Mouse (Mus musculus) limb, embryonic 15.5 days (tissue): Measurements from ENCODE around the gene Gsap. TPM values are rescaled to one million over a fixed set of nuclear protein-coding genes. Genes with fewer than 3 reads are reported as not detected.
"Not testable (repeated sequence)": the region's sequence is repeated elsewhere in the genome, so short reads cannot be mapped to it uniquely, and the experiment has no call there.

Experiments
- ATAC-seq: fragments of 200-750 bp; cut with Nextera tagmentation; 2 replicates; pipeline ENCODE4 v1.8.0; 2017; ENCODE audit warnings: low read depth, moderate TSS enrichment; ENCODE audit not compliant: insufficient number of reproducible peaks, low FRiP score, low TSS enrichment
- H3K27ac ChIP-seq: fragments of 300-500 bp; sonication (generic); 2 replicates; pipeline ENCODE4 v1.5.1; 2015; ENCODE audit warnings: moderate library complexity, mild to moderate bottlenecking, inconsistent platforms
- H3K27me3 ChIP-seq: fragments of 300-500 bp; sonication (generic); 2 replicates; pipeline ENCODE4 v1.6.1; 2015; ENCODE audit warnings: inconsistent platforms
- H3K36me3 ChIP-seq: fragments of 300-500 bp; sonication (generic); 2 replicates; pipeline ENCODE4 v1.6.1; 2015; ENCODE audit warnings: inconsistent platforms
- H3K4me1 ChIP-seq: fragments of 300-500 bp; sonication (generic); 2 replicates; pipeline ENCODE4 v1.6.1; 2015; ENCODE audit warnings: inconsistent platforms
- H3K4me2 ChIP-seq: fragments of 300-500 bp; sonication (generic); 2 replicates; pipeline ENCODE4 v1.6.1; 2015; ENCODE audit warnings: mild to moderate bottlenecking, inconsistent platforms
- H3K4me3 ChIP-seq: fragments of 300-500 bp; sonication (generic); 2 replicates; pipeline ENCODE4 v1.5.1; 2015; ENCODE audit warnings: mild to moderate bottlenecking, inconsistent platforms
- H3K9ac ChIP-seq: fragments of 300-500 bp; sonication (generic); 2 replicates; pipeline ENCODE4 v1.6.1; 2015; ENCODE audit warnings: inconsistent platforms
- H3K9me3 ChIP-seq: fragments of 300-500 bp; sonication (generic); 2 replicates; pipeline ENCODE4 v1.6.1; 2016; ENCODE audit warnings: inconsistent platforms
- WGBS: fragments of 180-500 bp; shearing (Covaris S2); methylation state at CpG from one replicate; pipeline ENCODE4 v1.1.7; 2015; 5-methylcytosine and 5-hydroxymethylcytosine counted together
- polyA plus RNA-seq: library from polyadenylated mRNA; unstranded; fragments of >200 nt; fragmentation: Nextera tagmentation; extraction: Ambion mirVana; gene quantifications from 2 replicates; pipeline ENCODE4 v1.2.1, GENCODE M21; 2015

The Gsap gene
- polyA plus RNA-seq, 1 experiment from 2014 or later, result 2.8 TPM

DNA sequence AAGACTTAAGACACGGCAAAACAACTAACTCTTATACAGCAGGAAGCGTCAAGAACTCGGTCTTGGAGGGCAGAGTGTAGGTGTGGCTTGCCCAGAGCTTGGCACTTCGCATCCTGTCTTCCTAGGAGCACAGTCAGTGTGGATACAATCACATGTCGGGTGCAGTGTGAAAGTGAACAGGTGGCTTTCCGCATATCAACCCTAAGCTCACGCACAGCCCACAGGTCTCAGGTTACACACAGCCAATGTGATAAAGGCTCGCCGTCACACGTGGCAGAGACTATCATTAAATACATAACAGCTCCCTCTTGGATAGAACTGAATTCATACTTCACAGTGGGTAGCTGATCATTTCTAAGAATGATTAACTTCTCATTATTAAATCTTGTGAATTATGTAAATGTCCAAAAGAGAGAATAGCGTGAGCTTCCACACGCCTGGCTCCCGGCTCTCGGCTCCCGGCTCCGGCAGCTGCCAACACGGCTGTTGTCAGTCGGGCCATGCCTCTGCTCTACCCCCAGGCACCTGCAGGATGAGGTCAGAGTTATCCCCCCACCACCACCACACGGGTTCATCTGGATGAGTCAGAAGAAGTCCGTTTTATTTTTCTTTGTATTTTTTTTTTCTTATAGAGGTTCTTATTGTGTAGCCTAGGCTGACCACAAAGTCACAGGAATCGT lies 113.2 kb downstream of the Gsap start:
- Histone ChIP-seq H3K4me3 (no peak overlapping the region), H3K4me1 (no peaks in the 10 kb centered on the region), H3K27me3 (no peaks in the 10 kb centered on the region), H3K9me3 (no peaks in the 10 kb centered on the region), H3K27ac (no peak overlapping the region), H3K9ac (no peak overlapping the region), H3K36me3 (no peaks in the 10 kb centered on the region), H3K4me2 (no peak overlapping the region)
- no peak for ATAC-seq
- 48% methylated on average over 21 of the region's 21 CpGs for WGBS

DNA sequence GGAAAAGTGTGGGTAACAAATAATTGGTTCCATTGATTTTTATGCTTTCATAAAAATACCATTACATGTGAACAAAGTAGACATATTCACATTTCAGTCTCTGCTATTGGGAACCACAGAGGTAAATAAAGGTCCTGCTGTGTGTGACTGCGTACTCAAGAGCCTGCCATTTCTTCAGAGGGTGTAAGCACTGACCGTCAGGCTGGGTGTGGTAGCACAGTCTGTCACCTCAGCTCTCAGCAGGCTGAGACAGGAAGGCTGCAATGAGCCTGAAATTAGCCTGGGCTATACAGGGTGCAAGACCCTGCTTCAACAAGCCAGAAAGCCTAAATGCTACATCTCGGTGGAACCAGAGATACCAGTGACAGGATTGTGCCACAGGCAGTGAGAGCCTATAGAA lies 114.0 kb downstream of the Gsap start:
- Histone ChIP-seq H3K9ac (no peak overlapping the region), H3K27me3 (no peaks in the 10 kb centered on the region), H3K27ac (no peak overlapping the region), H3K4me2 (no peak overlapping the region), H3K36me3 (no peaks in the 10 kb centered on the region), H3K4me3 (no peak overlapping the region), H3K9me3 (no peaks in the 10 kb centered on the region), H3K4me1 (no peaks in the 10 kb centered on the region)
- no peak for ATAC-seq
- WGBS, result 87% methylated on average over 3 of the region's 3 CpGs

DNA sequence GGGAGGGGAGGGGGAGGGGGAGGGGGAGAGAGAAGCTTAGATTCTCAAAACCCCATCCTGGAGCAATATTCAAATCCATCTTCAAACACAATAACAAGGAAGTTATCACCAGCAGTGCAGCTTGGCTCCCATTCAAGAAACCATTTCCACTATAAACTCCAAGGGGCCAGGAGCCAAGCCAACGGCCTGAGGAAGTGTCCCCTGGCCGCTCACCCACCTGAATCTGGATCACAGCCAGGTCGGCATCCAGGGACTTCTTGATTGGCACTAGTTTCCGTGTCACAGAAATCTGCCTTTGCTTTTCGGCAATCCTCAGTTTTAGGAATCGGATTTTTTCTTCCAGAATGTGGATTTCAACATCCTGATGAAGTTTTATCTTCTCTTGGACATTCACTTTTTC lies 115.0 kb downstream of the Gsap start:
- no peak for ATAC-seq
- no peak overlapping the region for H3K27ac ChIP-seq
- no peaks in the 10 kb centered on the region for H3K9me3 ChIP-seq
- H3K27me3 ChIP-seq, result no peaks in the 10 kb centered on the region
- WGBS, result 51% methylated on average over 6 of the region's 6 CpGs
- H3K4me2 ChIP-seq, result no peak overlapping the region
- H3K9ac ChIP-seq, result no peak overlapping the region
- no peaks in the 10 kb centered on the region for H3K36me3 ChIP-seq
- H3K4me3 ChIP-seq, result no peak overlapping the region
- no peaks in the 10 kb centered on the region for H3K4me1 ChIP-seq

DNA sequence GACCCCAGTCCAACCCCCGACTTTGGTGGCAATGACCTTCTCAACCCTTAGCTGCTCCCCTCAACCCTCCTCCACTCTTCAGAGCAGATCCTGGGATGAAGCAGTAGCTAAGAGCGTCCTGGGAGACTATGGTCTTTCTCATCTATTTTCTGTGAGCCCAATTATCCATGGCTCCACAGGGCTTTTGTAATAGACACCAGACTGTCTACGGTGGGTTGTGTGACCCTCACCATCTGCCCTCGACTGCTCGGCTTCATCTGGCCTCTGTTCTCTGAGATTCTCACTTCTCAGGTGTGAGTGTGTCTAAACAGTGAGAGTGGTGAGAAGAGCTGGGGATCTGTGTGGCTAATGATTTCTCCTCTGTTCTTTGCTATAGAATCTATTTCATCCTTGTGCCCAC lies 121.1 kb downstream of the Gsap start:
- Histone ChIP-seq H3K9ac (no peak overlapping the region), H3K4me3 (no peak overlapping the region), H3K4me1 (no peaks in the 10 kb centered on the region), H3K4me2 (no peak overlapping the region), H3K36me3 (no peaks in the 10 kb centered on the region), H3K27ac (no peak overlapping the region), H3K9me3 (no peaks in the 10 kb centered on the region), H3K27me3 (no peaks in the 10 kb centered on the region)
- ATAC-seq, result no peak
- WGBS, result 77% methylated on average over 5 of the region's 5 CpGs

DNA sequence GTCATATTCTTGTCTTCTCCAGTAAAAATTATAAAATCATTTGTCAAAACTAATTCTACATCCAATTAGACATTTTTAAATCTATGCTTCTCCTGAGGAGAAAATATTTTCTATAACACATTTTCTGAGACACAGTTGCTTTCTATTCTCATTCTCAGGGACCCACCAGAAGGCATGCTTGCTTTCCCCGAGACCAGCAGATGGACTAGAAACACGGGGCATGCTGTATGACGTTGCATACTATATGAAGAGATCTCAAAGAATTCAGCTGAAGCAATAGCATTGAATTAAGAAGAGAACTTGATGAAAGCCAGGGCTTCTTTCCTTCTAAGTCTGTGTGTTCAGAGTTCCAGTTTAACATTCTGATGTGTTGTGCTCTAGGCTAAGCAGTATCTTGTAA lies 128.6 kb downstream of the Gsap start:
- H3K4me2 ChIP-seq, result no peak overlapping the region
- WGBS, result 85% methylated on average over 3 of the region's 3 CpGs
- H3K4me1 ChIP-seq, result no peaks in the 10 kb centered on the region
- no peak overlapping the region for H3K9ac ChIP-seq
- no peak overlapping the region for H3K27ac ChIP-seq
- no peak for ATAC-seq
- no peak overlapping the region for H3K4me3 ChIP-seq
- H3K36me3 ChIP-seq, result no peaks in the 10 kb centered on the region
- H3K27me3 ChIP-seq, result no peaks in the 10 kb centered on the region
- no peaks in the 10 kb centered on the region for H3K9me3 ChIP-seq

DNA sequence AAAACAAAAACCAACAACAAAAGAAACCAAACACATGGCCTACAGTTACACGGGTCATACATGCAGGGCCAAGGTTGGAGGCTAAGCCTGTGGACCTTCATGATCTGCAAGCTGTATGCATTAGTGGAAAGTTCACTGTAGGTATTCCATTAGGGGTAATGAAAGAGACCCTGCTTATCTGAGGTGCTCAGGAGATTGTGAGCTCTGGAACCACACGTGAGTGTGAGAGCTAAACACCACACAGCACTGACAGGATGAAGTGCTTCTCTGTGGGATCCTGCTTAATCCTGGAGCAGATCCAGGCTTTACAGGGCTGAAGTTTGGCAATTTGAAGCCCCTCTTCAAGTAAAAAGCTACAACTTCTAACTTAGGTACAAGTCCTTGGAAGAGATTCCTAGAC lies 134.1 kb downstream of the Gsap start:
- WGBS, result 84% methylated on average over 2 of the region's 2 CpGs

DNA sequence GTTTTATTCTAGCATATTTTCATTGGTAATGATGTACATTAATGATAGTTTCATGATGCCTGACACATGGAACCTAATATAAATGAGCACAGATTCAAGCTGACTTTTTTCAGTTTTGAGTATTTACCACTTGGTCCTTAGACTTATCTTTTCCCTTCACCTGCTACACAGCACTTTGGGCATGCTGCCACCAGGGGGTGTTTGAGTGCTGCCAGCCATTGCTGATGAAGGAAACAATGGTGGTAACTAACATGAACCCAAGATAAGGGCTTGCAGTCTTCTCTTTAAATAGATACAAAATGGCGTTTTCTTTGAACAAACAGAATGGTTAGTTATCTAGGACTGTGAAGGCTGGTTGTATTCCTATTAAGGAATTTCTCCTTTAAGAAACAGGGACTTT lies 140.4 kb downstream of the Gsap start:
- ATAC-seq, result no peak

More for the DNA sequence above, 134.1 kb downstream of the Gsap start:
- Histone ChIP-seq H3K9me3 (no peaks in the 10 kb centered on the region), H3K4me1 (no peaks in the 10 kb centered on the region), H3K4me2 (no peak overlapping the region), H3K27ac (no peak overlapping the region), H3K9ac (no peak overlapping the region), H3K36me3 (no peaks in the 10 kb centered on the region), H3K27me3 (no peaks in the 10 kb centered on the region), H3K4me3 (no peak overlapping the region)
- no peak for ATAC-seq

DNA sequence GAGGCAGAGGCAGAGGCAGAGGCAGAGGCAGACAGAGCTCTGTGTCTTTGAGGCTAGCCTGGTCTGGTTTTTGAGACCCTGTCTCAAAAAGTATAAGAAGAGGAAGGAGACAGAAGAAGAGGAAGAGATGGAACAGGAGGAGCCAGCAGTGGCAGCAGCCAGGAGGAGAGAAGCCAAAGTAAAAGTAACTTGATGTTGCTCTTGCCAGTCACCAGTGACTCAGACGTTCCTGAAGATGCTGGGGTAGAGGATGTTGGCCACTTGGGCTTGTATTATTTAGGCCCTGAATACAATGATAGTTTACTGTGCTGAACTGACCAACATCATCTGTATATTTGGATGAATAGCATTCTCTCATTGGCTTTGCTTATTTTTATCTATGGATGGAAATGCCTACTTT lies 142.5 kb downstream of the Gsap start:
- H3K9me3 ChIP-seq, result no peaks in the 10 kb centered on the region
- no peak overlapping the region for H3K4me2 ChIP-seq
- 88% methylated on average over 1 of the region's 1 CpGs for WGBS
- no peak overlapping the region for H3K9ac ChIP-seq
- no peak for ATAC-seq
- no peak overlapping the region for H3K27ac ChIP-seq
- no peak overlapping the region for H3K4me3 ChIP-seq
- H3K4me1 ChIP-seq, result peaks cover 11% of the 10 kb centered on the region; the same call in 1 of the 2 replicates
- no peaks in the 10 kb centered on the region for H3K27me3 ChIP-seq
- no peaks in the 10 kb centered on the region for H3K36me3 ChIP-seq

More for the DNA sequence above, 140.4 kb downstream of the Gsap start:
- WGBS, result 48% methylated on average over 1 of the region's 1 CpGs
- H3K4me2 ChIP-seq, result no peak overlapping the region
- no peaks in the 10 kb centered on the region for H3K36me3 ChIP-seq
- no peaks in the 10 kb centered on the region for H3K9me3 ChIP-seq
- H3K9ac ChIP-seq, result no peak overlapping the region
- H3K4me1 ChIP-seq, result peaks cover 11% of the 10 kb centered on the region; the same call in 1 of the 2 replicates
- H3K27me3 ChIP-seq, result no peaks in the 10 kb centered on the region
- no peak overlapping the region for H3K27ac ChIP-seq
- H3K4me3 ChIP-seq, result no peak overlapping the region

DNA sequence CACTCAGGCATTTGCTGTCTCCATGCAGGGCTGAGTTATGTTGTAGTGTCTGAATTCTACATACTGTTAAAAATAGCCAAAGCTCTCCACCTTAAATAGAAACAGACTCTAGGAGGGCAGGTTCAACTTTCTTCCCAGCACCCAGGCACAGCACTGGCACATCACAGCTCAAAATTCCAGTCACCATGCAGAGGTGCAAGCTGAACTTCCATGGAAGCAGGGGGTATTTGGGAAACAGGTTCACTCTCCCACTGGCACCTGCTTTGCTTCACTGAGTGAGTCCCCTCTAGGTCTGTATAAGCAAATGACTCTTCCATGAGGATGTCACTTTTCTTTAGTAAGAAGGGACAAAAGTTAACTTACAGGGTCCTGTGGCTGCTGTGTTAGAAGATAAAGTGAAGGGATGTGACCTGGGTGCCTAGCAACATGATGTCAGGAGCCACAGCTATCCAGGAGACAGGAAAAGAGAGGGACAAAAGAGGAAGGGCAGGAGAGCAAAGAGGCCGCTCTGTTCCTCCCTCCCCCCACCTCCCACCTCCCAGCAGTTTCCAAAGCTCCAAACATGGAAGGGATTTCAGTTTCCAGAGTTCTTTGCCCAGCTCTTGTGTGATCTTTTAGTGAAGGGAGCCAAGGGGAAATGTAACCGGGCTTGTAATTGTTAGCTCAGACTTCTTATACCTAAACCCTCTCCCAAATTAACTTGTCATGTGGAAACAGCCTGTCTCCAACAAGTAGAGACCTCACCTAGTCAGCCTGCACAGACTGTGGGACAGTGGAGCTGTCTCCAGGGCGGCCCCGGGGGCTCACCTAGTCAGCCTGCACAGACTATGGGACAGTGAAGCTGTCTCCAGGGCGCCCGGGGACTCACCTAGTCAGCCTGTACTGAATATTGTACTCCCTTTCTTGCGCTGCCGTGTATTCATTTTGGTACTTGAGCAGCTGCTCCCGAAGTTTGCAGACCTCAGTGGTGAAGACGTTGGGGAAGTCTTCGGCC lies 143.9 kb downstream of the Gsap start:
- 55% methylated on average over 11 of the region's 11 CpGs for WGBS
- Histone ChIP-seq H3K27me3 (no peaks in the 10 kb centered on the region), H3K4me2 (no peak overlapping the region), H3K4me1 (peaks cover 11% of the 10 kb centered on the region; the same call in 1 of the 2 replicates), H3K4me3 (no peak overlapping the region), H3K27ac (no peak overlapping the region), H3K9me3 (no peaks in the 10 kb centered on the region), H3K9ac (no peak overlapping the region), H3K36me3 (no peaks in the 10 kb centered on the region)
- no peak for ATAC-seq

DNA sequence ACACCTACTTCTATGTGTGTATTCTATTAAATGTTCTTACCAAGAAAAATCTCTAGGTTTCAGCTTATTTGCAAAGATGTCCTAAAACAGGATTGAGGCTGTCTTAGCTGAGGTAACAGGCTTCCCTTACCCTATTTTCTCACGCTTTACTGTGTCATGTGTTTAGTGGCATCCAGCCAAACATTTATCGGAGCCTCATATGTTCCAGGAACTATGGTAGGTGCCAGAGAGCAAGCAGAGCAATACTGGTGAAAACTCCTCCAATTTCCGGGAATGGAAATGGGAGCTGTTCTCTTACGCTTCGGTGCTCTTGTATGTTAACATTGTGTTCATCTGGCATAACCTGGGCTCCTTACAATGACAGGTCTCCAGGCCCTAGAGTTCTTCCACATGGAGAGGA lies 145.6 kb downstream of the Gsap start:
- H3K27ac ChIP-seq, result no peak overlapping the region
- no peak for ATAC-seq
- H3K27me3 ChIP-seq, result no peaks in the 10 kb centered on the region
- no peak overlapping the region for H3K9ac ChIP-seq
- no peaks in the 10 kb centered on the region for H3K36me3 ChIP-seq
- no peak overlapping the region for H3K4me2 ChIP-seq
- peaks cover 11% of the 10 kb centered on the region; the same call in 1 of the 2 replicates for H3K4me1 ChIP-seq
- H3K9me3 ChIP-seq, result no peaks in the 10 kb centered on the region
- no peak overlapping the region for H3K4me3 ChIP-seq
- WGBS, result 46% methylated on average over 5 of the region's 5 CpGs

DNA sequence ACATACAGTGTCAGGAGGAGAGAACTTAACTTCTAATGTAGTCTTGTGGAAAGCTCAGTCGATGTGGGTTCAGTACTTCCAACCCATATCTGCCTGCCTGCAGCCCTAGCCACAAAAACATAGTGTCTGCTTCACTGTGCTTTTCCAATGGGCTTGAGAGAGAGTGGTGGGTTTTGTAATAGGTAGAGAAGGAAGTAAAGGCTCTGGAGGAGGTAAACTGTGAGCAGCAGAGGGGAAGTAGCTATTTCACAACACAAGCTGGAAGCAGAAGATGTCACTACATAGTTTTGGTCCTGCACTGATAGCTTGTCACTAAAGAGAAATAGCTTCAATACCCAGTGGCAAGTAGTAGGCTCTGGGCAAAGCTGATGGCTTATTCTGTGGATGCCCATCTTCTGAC lies 146.1 kb downstream of the Gsap start:
- H3K9ac ChIP-seq, result no peak overlapping the region
- H3K27ac ChIP-seq, result no peak overlapping the region
- H3K4me1 ChIP-seq, result peaks cover 11% of the 10 kb centered on the region; the same call in 1 of the 2 replicates
- WGBS, result 84% methylated on average over 1 of the region's 1 CpGs
- ATAC-seq, result no peak
- H3K4me3 ChIP-seq, result no peak overlapping the region
- H3K9me3 ChIP-seq, result no peaks in the 10 kb centered on the region
- H3K4me2 ChIP-seq, result no peak overlapping the region
- no peaks in the 10 kb centered on the region for H3K27me3 ChIP-seq
- H3K36me3 ChIP-seq, result no peaks in the 10 kb centered on the region

DNA sequence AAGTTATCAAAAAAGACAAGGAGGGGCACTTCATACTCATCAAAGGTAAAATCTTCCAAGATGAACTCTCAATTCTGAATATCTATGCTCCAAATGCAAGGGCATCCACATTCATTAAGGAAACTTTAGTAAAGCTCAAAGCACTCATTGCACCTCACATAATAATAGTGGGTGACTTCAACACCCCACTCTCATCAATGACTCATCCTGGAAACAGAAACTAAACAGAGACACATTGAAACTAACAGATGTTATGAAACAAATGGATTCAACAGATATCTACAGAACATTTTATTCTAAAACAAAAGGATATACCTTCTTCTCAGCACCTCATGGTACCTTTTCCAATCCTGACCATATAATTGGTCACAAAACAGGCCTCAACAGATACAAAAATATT lies 156.2 kb downstream of the Gsap start:
- H3K36me3 ChIP-seq, H3K4me3 ChIP-seq, H3K9me3 ChIP-seq, H3K9ac ChIP-seq, H3K4me2 ChIP-seq, H3K27me3 ChIP-seq, H3K4me1 ChIP-seq, H3K27ac ChIP-seq, ATAC-seq: not testable (repeated sequence)
